26 mouse cellular contexts compared by ENCODE assay signal in genomic region chr6:52532144-52532492, GRCm38 (mm10).
A peak's percentile ranks its signal among the peaks of the same experiment; 100 is the strongest.
DNase-seq lines count a peak whose midpoint lies in the region; ATAC-seq and TF ChIP-seq lines count a peak whose summit lies in the region.
"Had no signal": no experiment of that assay in that cellular context is flagged by ENCODE, and none has a peak within 500 bp of the region (broad histone marks: within the 10 kb centered on the region; RNA-seq: fewer than 3 reads in every experiment).

No protein-coding gene starts in this region.

- 0 out of 2 replicates have a peak, but pooled peaks cover 4% of the 10 kb centered on the region for H3K9me3 ChIP-seq in forebrain, embryonic 14.5 days (replicated peaks; ENCODE audit: control insufficient read depth, low read length)
- peaks cover 5% of the 10 kb centered on the region for H3K9me3 ChIP-seq in forebrain, embryonic 16.5 days (ENCODE audit: control insufficient read depth, low read length)
- peaks cover 7% of the 10 kb centered on the region for H3K9me3 ChIP-seq in heart, embryonic 12.5 days (replicated peaks)
- H3K9me3 ChIP-seq: forebrain, embryonic 15.5 days; G1E; lung, embryonic 15.5 days; neural tube, embryonic 15.5 days; stomach, embryonic 15.5 days had no signal

- no peak overlapping the region for H3K27ac ChIP-seq in forebrain, embryonic 14.5 days (ENCODE audit: low read depth, low read length)
- no peak overlapping the region for H3K27ac ChIP-seq in forebrain, embryonic 16.5 days (ENCODE audit: low read length)
- H3K27ac ChIP-seq in heart, embryonic 12.5 days (ENCODE audit: poor library complexity, severe bottlenecking): no peak overlapping the region
- H3K27ac ChIP-seq in left cerebral cortex, adult 2 months: no peak overlapping the region
- H3K27ac ChIP-seq: embryonic facial prominence, embryonic 13.5 days; forebrain, embryonic 15.5 days; heart, embryonic 15.5 days; hindbrain, postnatal 0 days; kidney, postnatal 0 days; liver, embryonic 14.5 days; lung, embryonic 15.5 days; neural tube, embryonic 15.5 days; stomach, embryonic 15.5 days had no signal

- no peak overlapping the region for H3K4me3 ChIP-seq in forebrain, embryonic 14.5 days (ENCODE audit: low read depth, low read length)
- H3K4me3 ChIP-seq in forebrain, embryonic 16.5 days (replicated peaks; ENCODE audit: low read length): no peak overlapping the region
- H3K4me3 ChIP-seq in heart, embryonic 12.5 days: no peak overlapping the region
- H3K4me3 ChIP-seq in left cerebral cortex, adult 2 months: no peak overlapping the region
- H3K4me3 ChIP-seq: embryonic facial prominence, embryonic 13.5 days; forebrain, embryonic 15.5 days; heart, embryonic 15.5 days; lung, embryonic 15.5 days; neural tube, embryonic 15.5 days; stomach, embryonic 15.5 days had no signal

- H3K4me1 ChIP-seq in forebrain, embryonic 14.5 days (ENCODE audit: control insufficient read depth, insufficient read depth, low read length): no peaks in the 10 kb centered on the region
- 0 out of 2 replicates have a peak, but pooled peaks cover 3% of the 10 kb centered on the region for H3K4me1 ChIP-seq in forebrain, embryonic 16.5 days (replicated peaks; ENCODE audit: control insufficient read depth, insufficient read depth, low read length)
- peaks cover 6% of the 10 kb centered on the region; the same call in 1 of the 2 replicates for H3K4me1 ChIP-seq in heart, embryonic 12.5 days (replicated peaks)
- H3K4me1 ChIP-seq: embryonic facial prominence, embryonic 13.5 days; neural tube, embryonic 15.5 days; stomach, embryonic 15.5 days had no signal

- peak; percentile 33 for DNase-seq in forebrain, embryonic 14.5 days (ENCODE audit: low spot score)
- no peak for DNase-seq in heart, postnatal 25 days (ENCODE audit: low spot score)
- DNase-seq in brain, embryonic 14.5 days (ENCODE audit: low read depth): peak; percentile 66
- DNase-seq in cerebellum, postnatal 10 days: peak; percentile 67 to 82
- no peak for DNase-seq in adrenal gland, adult 8-10 months
- DNase-seq in left cerebral cortex, adult 2 months (ENCODE audit: extremely low spot score in 1 of 2, low spot score in 2 of 2): no peak
- DNase-seq: adrenal gland, postnatal 14 days; heart, adult 11 months; kidney, adult 11 months; layer of hippocampus, postnatal 36 days; lung, postnatal 4 days; thymus, adult 2 months had no signal

- H3K27me3 ChIP-seq in forebrain, embryonic 14.5 days (replicated peaks; ENCODE audit: control insufficient read depth, insufficient read depth, low read length): no peaks in the 10 kb centered on the region
- no peaks in the 10 kb centered on the region for H3K27me3 ChIP-seq in forebrain, embryonic 16.5 days (replicated peaks; ENCODE audit: control insufficient read depth, insufficient read depth, low read length)
- peaks cover 6% of the 10 kb centered on the region; the same call in 1 of the 2 replicates for H3K27me3 ChIP-seq in heart, embryonic 12.5 days (replicated peaks)
- H3K27me3 ChIP-seq: embryonic facial prominence, embryonic 13.5 days; forebrain, embryonic 15.5 days; lung, embryonic 15.5 days; neural tube, embryonic 15.5 days; stomach, embryonic 15.5 days had no signal

- no peak for TF ChIP-seq CTCF in brain, embryonic 14.5 days (IDR thresholded peaks at IDR 0.05; ENCODE audit: borderline replicate concordance, extremely low read depth, insufficient read depth, insufficient read length)
- TF ChIP-seq CTCF in left cerebral cortex, adult 2 months (IDR thresholded peaks at IDR 0.05): no peak

- 59% methylated on average over 8 of the region's 8 CpGs for WGBS in forebrain, embryonic 14.5 days
- WGBS in forebrain, embryonic 16.5 days: 58% methylated on average over 8 of the region's 8 CpGs
- WGBS in heart, embryonic 12.5 days: 60% methylated on average over 8 of the region's 8 CpGs

- intact Hi-C loops in heart, postnatal 25 days (cut with DNase I): no loop called here
- intact Hi-C loops in left cerebral cortex, adult 2 months (cut with DNase I): no loop called here

- no peak overlapping the region for H3K9ac ChIP-seq in forebrain, embryonic 14.5 days (ENCODE audit: low read length)
- H3K9ac ChIP-seq in forebrain, embryonic 16.5 days (replicated peaks; ENCODE audit: low read depth, low read length): no peak overlapping the region
- H3K9ac ChIP-seq in heart, embryonic 12.5 days: no peak overlapping the region
- H3K9ac ChIP-seq: embryonic facial prominence, embryonic 13.5 days; forebrain, embryonic 15.5 days; heart, embryonic 15.5 days; liver, embryonic 14.5 days; lung, embryonic 15.5 days; neural tube, embryonic 15.5 days; stomach, embryonic 15.5 days had no signal

- no peaks in the 10 kb centered on the region for H3K36me3 ChIP-seq in forebrain, embryonic 14.5 days (ENCODE audit: control insufficient read depth, insufficient read depth, low read length)
- H3K36me3 ChIP-seq in forebrain, embryonic 16.5 days (ENCODE audit: control insufficient read depth, insufficient read depth): no peaks in the 10 kb centered on the region
- H3K36me3 ChIP-seq in heart, embryonic 12.5 days: peaks cover 8% of the 10 kb centered on the region
- H3K36me3 ChIP-seq: G1E; neural tube, embryonic 15.5 days had no signal

- no peak for ATAC-seq in forebrain, embryonic 14.5 days
- no peak for ATAC-seq in forebrain, embryonic 16.5 days
- ATAC-seq in heart, embryonic 12.5 days (ENCODE audit: insufficient number of reproducible peaks, low FRiP score): no peak
- ATAC-seq: activated CD4-positive, CD25-positive, alpha-beta regulatory T cell, adult 4 months; forebrain, embryonic 15.5 days; hindbrain, postnatal 0 days; midbrain, embryonic 16.5 days had no signal

- TF ChIP-seq POLR2A in brain, embryonic 14.5 days (IDR thresholded peaks at IDR 0.05; ENCODE audit: borderline replicate concordance, extremely low read depth, insufficient read depth, insufficient read length, poor library complexity, severe bottlenecking): no peak

- H3K4me2 ChIP-seq in forebrain, embryonic 14.5 days (ENCODE audit: low read length): no peak overlapping the region
- no peak overlapping the region for H3K4me2 ChIP-seq in forebrain, embryonic 16.5 days (ENCODE audit: low read length)
- peak overlapping the region; percentile 37 for H3K4me2 ChIP-seq in heart, embryonic 12.5 days
- H3K4me2 ChIP-seq: embryonic facial prominence, embryonic 13.5 days; forebrain, embryonic 15.5 days; heart, embryonic 15.5 days; lung, embryonic 15.5 days; neural tube, embryonic 15.5 days; stomach, embryonic 15.5 days had no signal

Comparison
In these comparisons a context has a peak if more than half of its experiments do, and no peak if none do; other contexts are left out.
1. DNase-seq: peak in forebrain, embryonic 14.5 days (single experiment), brain, embryonic 14.5 days (single experiment) and cerebellum, postnatal 10 days (2 of 2); none in heart, postnatal 25 days (single experiment), adrenal gland, adult 8-10 months (single experiment) and left cerebral cortex, adult 2 months (0 of 2).